Mouse (Mus musculus) G1E (cell line): Measurements from ENCODE around the gene Cpsf4. TPM values are rescaled to one million over a fixed set of nuclear protein-coding genes. Genes with fewer than 3 reads are reported as not detected.

Experiments
- ATAC-seq: 2 replicates; pipeline ENCODE4 v1.8.0; 2016; ENCODE audit warnings: mild to moderate bottlenecking; ENCODE audit not compliant: insufficient number of reproducible peaks, poor library complexity, low FRiP score, severe bottlenecking; ENCODE audit errors: extremely low read depth
- DNase-seq: peaks from one replicate; pipeline ENCODE4 v3.0.0; 2012; ENCODE audit warnings: low spot score
- H3K27me3 ChIP-seq: 2 replicates; pipeline ENCODE4 v1.6.1; 2012; ENCODE audit warnings: mild to moderate bottlenecking, low read length, inconsistent platforms; ENCODE audit not compliant: insufficient read depth
- H3K36me3 ChIP-seq: replicated peaks from 2 replicates; pipeline ENCODE3; 2012; ENCODE audit warnings: mild to moderate bottlenecking, inconsistent platforms
- H3K4me1 ChIP-seq: 2 replicates; pipeline ENCODE4 v1.6.1; 2012; ENCODE audit warnings: low read depth, low read length, inconsistent platforms, mixed read lengths; ENCODE audit not compliant: insufficient read depth
- H3K4me3 ChIP-seq: 2 replicates; pipeline ENCODE4 v1.5.1; 2012; ENCODE audit warnings: low read depth, mild to moderate bottlenecking, inconsistent platforms, low read length, moderate library complexity, mixed read lengths
- H3K9me3 ChIP-seq: replicated peaks from 2 replicates; pipeline ENCODE4 v1.6.1; 2012; ENCODE audit warnings: inconsistent platforms
- CTCF ChIP-seq: IDR thresholded peaks from 2 replicates; pipeline ENCODE4 v1.5.1; 2012; ENCODE audit warnings: low read depth, low read length, inconsistent platforms, mixed read lengths
- GATA1 ChIP-seq: IDR thresholded peaks from 2 replicates; pipeline ENCODE4 v1.6.1; 2012; ENCODE audit warnings: borderline replicate concordance, low read length, inconsistent platforms, mixed read lengths
- GATA2 ChIP-seq: IDR thresholded peaks from 2 replicates; pipeline ENCODE4 v1.6.1; 2012; ENCODE audit warnings: low read depth, low read length, inconsistent platforms, borderline replicate concordance
- POLR2AphosphoS5 ChIP-seq: IDR thresholded peaks from 2 replicates; pipeline ENCODE4 v1.6.1; 2012; ENCODE audit warnings: low read depth, low read length, inconsistent platforms; ENCODE audit not compliant: insufficient replicate concordance
- TAL1 ChIP-seq: conservative IDR thresholded peaks from 2 replicates; pipeline ENCODE4 v1.6.1; 2012; ENCODE audit warnings: low read depth, low read length, inconsistent platforms, mixed read lengths
- polyA plus RNA-seq: library from polyadenylated mRNA; stranded (reverse); fragments of >175 nt; gene quantifications from 2 replicates; pipeline ENCODE4 v1.2.3, GENCODE M21; 2012
- total RNA-seq, 2 experiments: library from RNA; stranded (forward) in 1 of 2; stranded (reverse) in 1 of 2; fragments of 200-1000 nt in 1 of 2; fragments of >200 nt in 1 of 2; fragmentation: Nextera tagmentation in 1 of 2; gene quantifications; 2 replicates each; pipeline ENCODE4 v1.2.3; 2014 to 2017

The Cpsf4 gene
- total and polyA plus RNA-seq, 3 experiments = 55.4 to 90.0 (median 67.6) TPM

- Histone ChIP-seq H3K36me3 (peaks cover 78% of the 10 kb centered on the region), H3K9me3 (no peaks in the 10 kb centered on the region), H3K4me1 (no peaks in the 10 kb centered on the region), H3K27me3 (no peaks in the 10 kb centered on the region), H3K4me3 (no peak overlapping the region)
- no peak for TF ChIP-seq GATA1
- no peak for DNase-seq
- ATAC-seq = no peak
Measured at GRCm38 (mm10) chr5:145213505-145213904, 46.5 kb downstream of the Cpsf4 start.

- Histone ChIP-seq H3K27me3 (no peaks in the 10 kb centered on the region), H3K36me3 (peaks cover 81% of the 10 kb centered on the region), H3K9me3 (no peaks in the 10 kb centered on the region), H3K4me1 (no peaks in the 10 kb centered on the region), H3K4me3 (no peak overlapping the region)
- ATAC-seq (peak; percentile 74), DNase-seq (no peak)
- TF ChIP-seq CTCF (peak; percentile 40), GATA2 (no peak), GATA1 (no peak)
Measured at GRCm38 (mm10) chr5:145214679-145215078, 47.7 kb downstream of the Cpsf4 start.

- TF ChIP-seq CTCF (no peak), GATA2 (no peak), GATA1 (no peak), POLR2AphosphoS5 (no peak), TAL1 (no peak)
- ATAC-seq = no peak
- H3K9me3 ChIP-seq = no peaks in the 10 kb centered on the region
- no peaks in the 10 kb centered on the region for H3K27me3 ChIP-seq
- DNase-seq = no peak
- peaks cover 75% of the 10 kb centered on the region for H3K36me3 ChIP-seq
- H3K4me3 ChIP-seq = no peak overlapping the region
- peaks cover 21% of the 10 kb centered on the region for H3K4me1 ChIP-seq
Measured at GRCm38 (mm10) chr5:145217746-145218145, 50.7 kb downstream of the Cpsf4 start.

DNA sequence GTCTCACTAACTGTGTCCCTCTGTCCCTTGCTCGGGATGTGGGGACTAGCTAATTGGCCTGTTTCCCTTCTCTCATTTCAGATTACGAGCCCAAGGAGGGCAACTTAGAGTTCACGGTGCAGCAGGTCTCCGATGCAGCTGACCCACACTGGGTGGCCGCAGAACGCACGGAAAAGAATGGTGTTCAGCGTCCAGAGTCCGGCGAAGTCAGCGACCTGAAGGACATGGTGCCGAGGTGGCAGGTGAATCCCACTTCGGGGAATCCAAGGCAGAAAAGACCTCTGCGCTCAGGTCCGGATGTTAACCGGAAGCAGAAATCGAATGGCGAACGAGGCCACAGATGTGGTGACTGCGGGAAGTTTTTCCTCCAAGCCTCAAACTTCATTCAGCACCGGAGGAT lies 51.2 kb downstream of the Cpsf4 start:
- ATAC-seq = no peak
- DNase-seq = no peak
- Histone ChIP-seq H3K4me3 (no peak overlapping the region), H3K36me3 (peaks cover 71% of the 10 kb centered on the region), H3K27me3 (no peaks in the 10 kb centered on the region), H3K9me3 (no peaks in the 10 kb centered on the region), H3K4me1 (peaks cover 26% of the 10 kb centered on the region)
- no peak for TF ChIP-seq GATA2
- TF ChIP-seq POLR2AphosphoS5 = no peak
- no peak for TF ChIP-seq CTCF
- no peak for TF ChIP-seq TAL1
- no peak for TF ChIP-seq GATA1

- H3K4me3 ChIP-seq = no peak overlapping the region
- DNase-seq (no peak), ATAC-seq (no peak)
- no peaks in the 10 kb centered on the region for H3K9me3 ChIP-seq
- no peaks in the 10 kb centered on the region for H3K27me3 ChIP-seq
- peaks cover 30% of the 10 kb centered on the region for H3K4me1 ChIP-seq
- no peak for TF ChIP-seq GATA2
- no peak for TF ChIP-seq POLR2AphosphoS5
- TF ChIP-seq TAL1 = no peak
- TF ChIP-seq CTCF = no peak
- no peak for TF ChIP-seq GATA1
- H3K36me3 ChIP-seq = peaks cover 66% of the 10 kb centered on the region
Measured at GRCm38 (mm10) chr5:145218671-145219070, 51.7 kb downstream of the Cpsf4 start.

DNA sequence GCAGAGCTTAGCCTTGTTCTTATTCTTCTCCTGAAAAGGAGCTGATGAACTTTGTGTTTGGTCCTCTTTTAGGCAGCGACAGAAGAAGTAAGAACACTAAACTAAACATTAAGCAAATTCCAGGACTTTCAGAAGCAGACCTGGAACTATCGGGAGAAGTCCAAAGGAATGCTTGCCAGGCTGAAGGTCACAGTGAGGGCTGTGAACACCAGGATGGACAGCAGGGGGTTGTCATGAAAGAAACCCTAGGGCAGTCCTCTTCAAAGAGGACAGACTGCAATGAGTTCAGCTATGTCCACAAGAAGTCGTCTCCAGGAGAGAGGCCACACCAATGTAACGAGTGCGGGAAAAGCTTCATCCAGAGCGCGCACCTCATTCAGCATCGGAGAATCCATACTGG lies 53.0 kb downstream of the Cpsf4 start:
- H3K27me3 ChIP-seq = no peaks in the 10 kb centered on the region
- H3K36me3 ChIP-seq = peaks cover 54% of the 10 kb centered on the region
- DNase-seq (no peak), ATAC-seq (no peak)
- peaks cover 32% of the 10 kb centered on the region for H3K4me1 ChIP-seq
- TF ChIP-seq CTCF (no peak), GATA1 (no peak), GATA2 (no peak), POLR2AphosphoS5 (no peak), TAL1 (no peak)
- no peak overlapping the region for H3K4me3 ChIP-seq
- H3K9me3 ChIP-seq = no peaks in the 10 kb centered on the region

GRCm38 (mm10) chr5:145222840-145223239 lies 55.8 kb downstream of the Cpsf4 start:
- Histone ChIP-seq H3K36me3 (peaks cover 38% of the 10 kb centered on the region), H3K27me3 (no peaks in the 10 kb centered on the region), H3K9me3 (no peaks in the 10 kb centered on the region), H3K4me3 (peak overlapping the region; percentile 63; the same call in 1 of the 2 replicates), H3K4me1 (peaks cover 34% of the 10 kb centered on the region)
- no peak for TF ChIP-seq POLR2AphosphoS5
- no peak for TF ChIP-seq CTCF
- no peak for TF ChIP-seq GATA1
- TF ChIP-seq GATA2 = no peak
- TF ChIP-seq TAL1 = no peak
- DNase-seq = peak; percentile 75
- peak; percentile 86 for ATAC-seq
